In the genomic region with DNA sequence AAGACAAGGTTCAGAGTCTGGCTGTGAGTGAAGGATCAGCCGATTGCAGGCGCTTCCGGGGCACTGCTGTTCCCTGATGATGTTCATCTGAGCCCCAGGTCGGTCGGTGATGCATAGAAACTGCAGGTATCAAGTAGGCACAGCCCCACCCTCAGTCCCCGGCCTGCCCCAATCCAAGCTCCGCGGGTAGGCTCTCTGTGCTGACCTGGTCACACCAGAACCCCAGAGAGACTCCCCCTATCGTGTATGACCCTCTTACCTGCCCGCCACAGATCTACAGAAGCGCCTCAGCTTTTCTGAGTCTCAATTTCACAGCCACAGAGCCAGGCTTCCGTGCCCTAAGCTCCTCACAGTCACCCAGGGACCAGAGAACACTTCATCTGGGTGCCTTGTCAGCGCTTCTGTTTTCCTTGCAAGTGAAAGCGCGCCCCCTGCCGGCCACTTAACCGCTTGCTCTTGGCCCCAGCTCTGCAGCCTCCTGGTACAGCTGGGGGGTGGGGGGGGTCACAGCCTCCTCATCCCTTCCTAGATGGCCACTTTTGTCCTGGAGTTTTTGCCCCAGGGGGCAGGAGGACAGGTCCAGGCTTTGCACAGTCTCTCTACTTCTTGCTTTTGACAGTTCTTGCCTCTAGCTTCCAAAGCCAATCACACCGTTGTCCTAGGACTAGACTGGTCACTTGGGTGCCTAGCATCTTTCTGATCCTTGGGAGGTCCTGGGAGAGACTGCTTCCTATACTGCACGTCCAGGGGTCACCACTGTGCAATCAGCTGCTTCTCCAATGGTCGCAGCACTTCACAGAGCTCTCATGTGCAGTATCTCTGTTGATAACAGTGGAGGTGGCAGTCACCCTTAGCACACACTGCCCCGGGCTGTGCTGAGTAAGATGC, we compare ENCODE assay signal across 9 mouse cellular contexts. TPM values are rescaled to one million over a fixed set of nuclear protein-coding genes. Genes with fewer than 3 reads are reported as not detected.
DNase-seq lines count a peak whose midpoint lies in the region; ATAC-seq and TF ChIP-seq lines count a peak whose summit lies in the region.
"Had no signal": no experiment of that assay in that cellular context is flagged by ENCODE, and none has a peak within 500 bp of the region (broad histone marks: within the 10 kb centered on the region; RNA-seq: fewer than 3 reads in every experiment).

No protein-coding gene starts in this region.

- peak; percentile 76 for ATAC-seq in intestine, embryonic 16.5 days
- ATAC-seq in midbrain, embryonic 11.5 days (ENCODE audit: low FRiP score), result peak; percentile 77

- H3K4me1 ChIP-seq in cortical plate, adult 2 months (ENCODE audit: control insufficient read depth, insufficient read depth, low read length), result no peaks in the 10 kb centered on the region
- no peaks in the 10 kb centered on the region for H3K4me1 ChIP-seq in intestine, embryonic 16.5 days (ENCODE audit: control insufficient read depth, insufficient read depth, low read length)
- no peaks in the 10 kb centered on the region for H3K4me1 ChIP-seq in midbrain, embryonic 11.5 days (ENCODE audit: control insufficient read depth, insufficient read depth, low read length)

- 35% methylated on average over 21 of the region's 21 CpGs for WGBS in intestine, embryonic 16.5 days
- WGBS in midbrain, embryonic 11.5 days, result 34% methylated on average over 21 of the region's 21 CpGs

- H3K36me3 ChIP-seq in intestine, embryonic 16.5 days (ENCODE audit: control insufficient read depth, insufficient read depth, low read length), result no peaks in the 10 kb centered on the region
- H3K36me3 ChIP-seq in midbrain, embryonic 11.5 days (ENCODE audit: control insufficient read depth, insufficient read depth, low read length), result no peaks in the 10 kb centered on the region

- DNase-seq in adrenal gland, adult 2 months, result peak; percentile 87
- peak; percentile 96 for DNase-seq in gastrocnemius, postnatal 10 days
- DNase-seq in left cerebral cortex, postnatal 10 days (ENCODE audit: extremely low spot score in 1 of 2, low spot score in 2 of 2), result peak; percentile 76 to 92
- peak; percentile 99 for DNase-seq in midbrain, embryonic 11.5 days (ENCODE audit: low spot score, missing footprints)
- DNase-seq in right cerebral cortex, postnatal 36 days (ENCODE audit: low spot score in 2 of 2), result peak; percentile 78 to 86
- peak; percentile 92 for DNase-seq in urinary bladder, postnatal 25 days (ENCODE audit: low spot score)

- peak; percentile 58 for TF ChIP-seq CTCF in cortical plate, adult 2 months (IDR thresholded peaks at IDR 0.05; ENCODE audit: extremely low read depth, insufficient read depth, low read length)

- no peak overlapping the region for H3K4me3 ChIP-seq in cortical plate, adult 2 months (ENCODE audit: insufficient read depth, low read length)
- H3K4me3 ChIP-seq in intestine, embryonic 16.5 days (ENCODE audit: low read length), result no peak overlapping the region
- no peak overlapping the region for H3K4me3 ChIP-seq in midbrain, embryonic 11.5 days (ENCODE audit: low read depth, low read length)
- H3K4me3 ChIP-seq: megakaryocyte, embryonic 14.5 days had no signal

- no peaks in the 10 kb centered on the region for H3K27me3 ChIP-seq in intestine, embryonic 16.5 days (replicated peaks; ENCODE audit: control insufficient read depth, insufficient read depth, low read length)
- no peaks in the 10 kb centered on the region for H3K27me3 ChIP-seq in midbrain, embryonic 11.5 days (ENCODE audit: control insufficient read depth, insufficient read depth, low read length)

- no peak for TF ChIP-seq POLR2A in cortical plate, adult 2 months (IDR thresholded peaks at IDR 0.05; ENCODE audit: extremely low read depth, insufficient read depth, low read length)

- no peak overlapping the region for H3K4me2 ChIP-seq in intestine, embryonic 16.5 days (ENCODE audit: low read depth, low read length)
- no peak overlapping the region for H3K4me2 ChIP-seq in midbrain, embryonic 11.5 days

- no peak overlapping the region for H3K9ac ChIP-seq in intestine, embryonic 16.5 days (ENCODE audit: low read depth, low read length)
- H3K9ac ChIP-seq in midbrain, embryonic 11.5 days (ENCODE audit: low read length), result no peak overlapping the region

- intact Hi-C loops in left cerebral cortex, postnatal 10 days (cut with DNase I), result loop anchor here (1.0 to 5.0 kb wide), 2 partner anchors 92 to 140 kb away; no protein-coding TSS in a partner anchor

- H3K27ac ChIP-seq in cortical plate, adult 2 months (ENCODE audit: insufficient read depth, low read length), result no peak overlapping the region
- H3K27ac ChIP-seq in intestine, embryonic 16.5 days (ENCODE audit: low read length), result no peak overlapping the region
- no peak overlapping the region for H3K27ac ChIP-seq in midbrain, embryonic 11.5 days (ENCODE audit: low read depth, low read length)

- H3K9me3 ChIP-seq in intestine, embryonic 16.5 days (ENCODE audit: control insufficient read depth, low read length), result no peaks in the 10 kb centered on the region
- H3K9me3 ChIP-seq in midbrain, embryonic 11.5 days (ENCODE audit: control insufficient read depth, low read length), result no peaks in the 10 kb centered on the region
- H3K9me3 ChIP-seq: megakaryocyte, embryonic 14.5 days had no signal

RNA-seq across cellular contexts. Expression of a gene that starts 36.9 kb away (rescaled TPM):
- total RNA-seq in adrenal gland, adult 2 months (2021), result 10 to 100 TPM; 38.2 to 61.8 TPM
- 13.8 and 18.0 TPM in 2 replicates for polyA plus RNA-seq in adrenal gland, adult 2 months (2012; rRNA removed)
- not detected in 2 replicates for polyA plus RNA-seq in cortical plate, adult 2 months (2012; rRNA removed)
- total RNA-seq in gastrocnemius, postnatal 10 days (2021), result 1 to 10 TPM in 1 of 2 experiments, not detected in 1; 1.8 TPM
- polyA plus RNA-seq in intestine, embryonic 16.5 days (2015; fragmentation: Nextera tagmentation; extraction: Ambion mirVana), result not detected in 2 replicates
- not detected for total RNA-seq in left cerebral cortex, postnatal 10 days (2021)
- polyA plus RNA-seq in midbrain, embryonic 11.5 days (2014; fragmentation: Nextera tagmentation; extraction: Ambion mirVana), result not detected in 2 replicates

RNA-seq across cellular contexts. Expression of a gene that starts 48.5 kb away (rescaled TPM):
- 10 to 100 TPM; 11.7 to 12.3 TPM for total RNA-seq in adrenal gland, adult 2 months (2021)
- 1.8 and 2.2 TPM in 2 replicates for polyA plus RNA-seq in adrenal gland, adult 2 months (2012; rRNA removed)
- polyA plus RNA-seq in cortical plate, adult 2 months (2012; rRNA removed), result not detected in 2 replicates
- total RNA-seq in gastrocnemius, postnatal 10 days (2021), result not detected
- polyA plus RNA-seq in intestine, embryonic 16.5 days (2015; fragmentation: Nextera tagmentation; extraction: Ambion mirVana), result not detected in 2 replicates
- not detected for total RNA-seq in left cerebral cortex, postnatal 10 days (2021)
- polyA plus RNA-seq in midbrain, embryonic 11.5 days (2014; fragmentation: Nextera tagmentation; extraction: Ambion mirVana), result not detected in 2 replicates

RNA-seq across cellular contexts. Expression of a gene that starts 54.8 kb away (rescaled TPM):
- 1 to 10 TPM; 3.9 to 8.2 TPM for total RNA-seq in adrenal gland, adult 2 months (2021)
- 0.51 and 1.1 TPM in 2 replicates for polyA plus RNA-seq in adrenal gland, adult 2 months (2012; rRNA removed)
- not detected in 2 replicates for polyA plus RNA-seq in cortical plate, adult 2 months (2012; rRNA removed)
- under 1 TPM in 1 of 2 experiments, not detected in 1; 0.47 TPM for total RNA-seq in gastrocnemius, postnatal 10 days (2021)
- polyA plus RNA-seq in intestine, embryonic 16.5 days (2015; fragmentation: Nextera tagmentation; extraction: Ambion mirVana), result not detected in 2 replicates
- not detected for total RNA-seq in left cerebral cortex, postnatal 10 days (2021)
- polyA plus RNA-seq in midbrain, embryonic 11.5 days (2014; fragmentation: Nextera tagmentation; extraction: Ambion mirVana), result not detected in 2 replicates

Comparison
In these comparisons a context has a peak if more than half of its experiments do, and no peak if none do; other contexts are left out.
1. RNA of a gene that starts 36.9 kb away (polyA plus RNA-seq): 13.8 to 18.0 TPM in adrenal gland, adult 2 months; not detected in intestine, embryonic 16.5 days, not detected in cortical plate, adult 2 months and not detected in midbrain, embryonic 11.5 days; every median in the first group is over 10 times any median in the second.
2. Peak in every context shown above with its lines, with median percentiles within 50 percentile points of each other: DNase-seq.